Mouse (Mus musculus): Measurements from ENCODE around the gene Nol9. TPM values are rescaled to one million over a fixed set of nuclear protein-coding genes. Genes with fewer than 3 reads are reported as not detected.

The Nol9 gene
- polyA plus RNA-seq, 1 experiment, result 71.7 TPM

DNA sequence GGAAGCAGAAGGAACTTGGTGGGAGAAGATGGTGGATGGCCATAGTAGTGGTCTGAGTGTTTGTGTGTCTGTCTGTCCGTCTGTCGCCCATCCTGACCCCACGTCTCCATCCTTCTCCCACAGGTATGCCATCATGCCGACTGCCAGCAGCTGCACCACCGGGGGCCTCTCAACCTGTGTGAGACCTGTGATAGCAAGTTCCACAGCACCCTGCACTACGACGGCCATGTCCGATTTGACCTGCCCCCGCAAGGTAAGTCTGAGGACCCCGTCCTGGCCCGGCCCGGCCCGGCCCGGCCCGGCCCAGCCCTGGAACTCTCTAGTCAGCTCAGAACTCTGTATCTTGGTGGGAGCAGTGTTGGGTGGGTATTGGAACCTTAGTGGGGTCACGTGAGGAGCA is 62.8 kb downstream of the Nol9 start:
- H3K27ac ChIP-seq (ENCODE audit: insufficient read depth, low read length), result no peak overlapping the region
- 0 out of 2 replicates have a peak, but pooled peaks cover 8% of the 10 kb centered on the region for H3K36me3 ChIP-seq (ENCODE audit: control insufficient read depth, insufficient read depth, low read length, poor library complexity, severe bottlenecking)
- no peak overlapping the region for H3K4me3 ChIP-seq (ENCODE audit: low read depth, low read length)
- H3K9ac ChIP-seq (ENCODE audit: low read depth, poor library complexity, severe bottlenecking), result no peak overlapping the region
- H3K4me1 ChIP-seq (ENCODE audit: control insufficient read depth, insufficient read depth, low read length), result peaks cover 15% of the 10 kb centered on the region
- no peak for TF ChIP-seq POLR2A (IDR thresholded peaks at IDR 0.05; ENCODE audit: insufficient read depth, low read length)
- no peaks in the 10 kb centered on the region for H3K27me3 ChIP-seq (ENCODE audit: control insufficient read depth, insufficient read depth, low read length, poor library complexity, severe bottlenecking)
- no peaks in the 10 kb centered on the region for H3K9me3 ChIP-seq (replicated peaks; ENCODE audit: control insufficient read depth, insufficient read depth, low read length, poor library complexity, severe bottlenecking)

DNA sequence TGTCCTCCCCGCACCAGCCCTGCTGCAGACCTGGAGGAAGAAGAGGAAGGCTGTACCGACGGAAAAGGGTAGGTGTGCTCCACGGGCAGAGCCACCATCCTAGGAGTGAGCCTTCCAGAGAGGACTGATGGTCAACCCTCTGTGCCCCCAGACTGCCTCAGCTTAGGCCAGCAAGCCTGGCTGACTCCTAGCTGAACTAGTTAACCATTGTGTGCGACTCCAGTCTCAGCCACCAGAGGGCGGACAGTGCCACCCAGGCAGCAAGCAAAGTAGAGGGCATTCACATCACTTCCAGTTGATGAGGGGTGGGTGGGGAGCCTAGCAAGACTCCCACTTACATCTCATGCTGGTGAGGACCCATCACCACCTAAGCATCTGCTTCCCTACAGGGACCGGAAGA is 63.9 kb downstream of the Nol9 start:
- Histone ChIP-seq H3K4me1 (ENCODE audit: control insufficient read depth, insufficient read depth, low read length) (peaks cover 17% of the 10 kb centered on the region), H3K9ac (ENCODE audit: low read depth, poor library complexity, severe bottlenecking) (no peak overlapping the region), H3K36me3 (ENCODE audit: control insufficient read depth, insufficient read depth, low read length, poor library complexity, severe bottlenecking) (0 out of 2 replicates have a peak, but pooled peaks cover 8% of the 10 kb centered on the region), H3K9me3 (replicated peaks; ENCODE audit: control insufficient read depth, insufficient read depth, low read length, poor library complexity, severe bottlenecking) (no peaks in the 10 kb centered on the region), H3K4me3 (ENCODE audit: low read depth, low read length) (no peak overlapping the region), H3K27me3 (ENCODE audit: control insufficient read depth, insufficient read depth, low read length, poor library complexity, severe bottlenecking) (no peaks in the 10 kb centered on the region), H3K27ac (ENCODE audit: insufficient read depth, low read length) (no peak overlapping the region)
- TF ChIP-seq CTCF (IDR thresholded peaks at IDR 0.05; ENCODE audit: low read depth, low read length) (peak; percentile 97), POLR2A (IDR thresholded peaks at IDR 0.05; ENCODE audit: insufficient read depth, low read length) (no peak), EP300 (IDR thresholded peaks at IDR 0.05; ENCODE audit: insufficient read depth, low read depth, low read length) (no peak)

DNA sequence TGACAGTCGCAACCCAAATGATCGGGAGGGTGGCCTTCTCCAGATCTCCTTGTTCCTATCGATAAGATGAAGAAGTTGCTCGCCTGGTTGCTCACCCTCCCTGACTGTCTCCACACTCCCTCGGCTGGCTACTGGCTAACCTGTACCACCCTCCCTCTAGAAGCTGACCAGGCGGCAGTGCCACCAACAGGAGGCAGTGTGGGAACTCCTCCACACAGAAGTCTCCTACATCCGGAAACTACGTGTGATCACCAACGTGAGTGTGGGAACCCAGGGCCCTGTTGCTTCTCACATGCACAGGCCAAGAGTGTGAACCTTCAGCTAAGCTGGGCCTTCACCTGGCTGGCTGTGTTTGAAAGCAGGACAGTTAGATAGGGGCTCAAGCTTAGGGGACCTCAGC is 67.6 kb downstream of the Nol9 start:
- Histone ChIP-seq H3K36me3 (ENCODE audit: control insufficient read depth, insufficient read depth, low read length, poor library complexity, severe bottlenecking) (peaks cover 18% of the 10 kb centered on the region), H3K4me3 (ENCODE audit: low read depth, low read length) (no peak overlapping the region), H3K27me3 (ENCODE audit: control insufficient read depth, insufficient read depth, low read length, poor library complexity, severe bottlenecking) (no peaks in the 10 kb centered on the region), H3K9me3 (replicated peaks; ENCODE audit: control insufficient read depth, insufficient read depth, low read length, poor library complexity, severe bottlenecking) (no peaks in the 10 kb centered on the region), H3K9ac (ENCODE audit: low read depth, poor library complexity, severe bottlenecking) (no peak overlapping the region), H3K4me1 (ENCODE audit: control insufficient read depth, insufficient read depth, low read length) (peaks cover 6% of the 10 kb centered on the region), H3K27ac (ENCODE audit: insufficient read depth, low read length) (0 out of 2 replicates have a peak overlapping the region, but pooled peaks have one; percentile 3)
- TF ChIP-seq CTCF (IDR thresholded peaks at IDR 0.05; ENCODE audit: low read depth, low read length) (peak; percentile 53), EP300 (IDR thresholded peaks at IDR 0.05; ENCODE audit: insufficient read depth, low read depth, low read length) (no peak)

DNA sequence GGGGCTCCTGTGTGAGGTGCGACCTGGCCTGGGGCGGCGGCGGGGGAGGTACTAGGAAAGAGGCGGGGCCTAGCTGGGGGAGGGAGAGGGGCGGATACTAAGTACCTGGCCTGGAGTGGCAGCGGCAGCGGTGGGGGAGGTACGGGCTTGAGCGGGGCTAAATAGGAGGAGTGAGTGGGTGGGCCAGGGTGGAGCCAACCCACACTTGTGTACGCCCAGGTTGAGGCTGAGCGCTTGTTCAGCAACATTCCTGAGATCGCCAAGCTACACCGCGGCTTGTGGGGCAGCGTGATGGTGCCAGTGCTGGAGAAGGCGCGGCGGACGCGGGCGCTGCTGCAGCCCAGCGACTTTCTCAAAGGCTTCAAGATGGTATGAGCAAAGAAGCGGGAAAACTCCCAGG is 68.4 kb downstream of the Nol9 start:
- H3K9ac ChIP-seq (ENCODE audit: low read depth, poor library complexity, severe bottlenecking), result no peak overlapping the region
- H3K27me3 ChIP-seq (ENCODE audit: control insufficient read depth, insufficient read depth, low read length, poor library complexity, severe bottlenecking), result no peaks in the 10 kb centered on the region
- H3K4me3 ChIP-seq (ENCODE audit: low read depth, low read length), result peak overlapping the region; percentile 59
- H3K36me3 ChIP-seq (ENCODE audit: control insufficient read depth, insufficient read depth, low read length, poor library complexity, severe bottlenecking), result peaks cover 15% of the 10 kb centered on the region
- no peak for TF ChIP-seq POLR2A (IDR thresholded peaks at IDR 0.05; ENCODE audit: insufficient read depth, low read length)
- 0 out of 2 replicates have a peak, but pooled peaks have one; percentile 14 for TF ChIP-seq EP300 (IDR thresholded peaks at IDR 0.05; ENCODE audit: insufficient read depth, low read depth, low read length)
- TF ChIP-seq CTCF (IDR thresholded peaks at IDR 0.05; ENCODE audit: low read depth, low read length), result no peak
- H3K9me3 ChIP-seq (replicated peaks; ENCODE audit: control insufficient read depth, insufficient read depth, low read length, poor library complexity, severe bottlenecking), result no peaks in the 10 kb centered on the region
- no peak overlapping the region for H3K27ac ChIP-seq (ENCODE audit: insufficient read depth, low read length)
- peaks cover 6% of the 10 kb centered on the region for H3K4me1 ChIP-seq (ENCODE audit: control insufficient read depth, insufficient read depth, low read length)

DNA sequence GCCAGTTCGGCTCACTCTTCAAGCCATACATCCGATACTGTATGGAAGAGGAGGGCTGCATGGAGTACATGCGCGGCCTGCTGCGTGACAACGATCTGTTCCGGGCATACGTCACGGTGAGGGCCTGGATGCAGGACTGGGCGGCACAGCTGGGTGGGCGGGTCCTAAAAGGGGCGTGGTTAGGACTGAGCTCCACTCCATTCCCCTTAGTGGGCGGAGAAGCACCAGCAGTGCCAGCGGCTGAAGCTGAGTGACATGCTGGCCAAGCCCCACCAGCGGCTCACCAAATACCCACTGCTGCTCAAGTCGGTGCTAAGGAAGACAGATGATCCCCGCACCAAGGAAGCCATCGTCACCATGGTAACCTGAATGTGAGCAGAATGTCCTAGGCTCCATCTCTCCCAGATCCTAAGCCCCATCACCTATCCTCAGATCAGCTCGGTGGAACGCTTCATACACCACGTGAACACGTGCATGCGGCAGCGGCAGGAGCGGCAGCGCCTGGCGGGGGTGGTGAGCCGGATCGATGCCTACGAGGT is 68.9 kb downstream of the Nol9 start:
- peak overlapping the region; percentile 59 for H3K4me3 ChIP-seq (ENCODE audit: low read depth, low read length)
- H3K27ac ChIP-seq (ENCODE audit: insufficient read depth, low read length), result no peak overlapping the region
- H3K9me3 ChIP-seq (replicated peaks; ENCODE audit: control insufficient read depth, insufficient read depth, low read length, poor library complexity, severe bottlenecking), result no peaks in the 10 kb centered on the region
- peaks cover 6% of the 10 kb centered on the region for H3K4me1 ChIP-seq (ENCODE audit: control insufficient read depth, insufficient read depth, low read length)
- peaks cover 15% of the 10 kb centered on the region for H3K36me3 ChIP-seq (ENCODE audit: control insufficient read depth, insufficient read depth, low read length, poor library complexity, severe bottlenecking)
- H3K9ac ChIP-seq (ENCODE audit: low read depth, poor library complexity, severe bottlenecking), result no peak overlapping the region
- H3K27me3 ChIP-seq (ENCODE audit: control insufficient read depth, insufficient read depth, low read length, poor library complexity, severe bottlenecking), result no peaks in the 10 kb centered on the region
- TF ChIP-seq POLR2A (IDR thresholded peaks at IDR 0.05; ENCODE audit: insufficient read depth, low read length) (no peak), CTCF (IDR thresholded peaks at IDR 0.05; ENCODE audit: low read depth, low read length) (no peak), EP300 (IDR thresholded peaks at IDR 0.05; ENCODE audit: insufficient read depth, low read depth, low read length) (no peak)

DNA sequence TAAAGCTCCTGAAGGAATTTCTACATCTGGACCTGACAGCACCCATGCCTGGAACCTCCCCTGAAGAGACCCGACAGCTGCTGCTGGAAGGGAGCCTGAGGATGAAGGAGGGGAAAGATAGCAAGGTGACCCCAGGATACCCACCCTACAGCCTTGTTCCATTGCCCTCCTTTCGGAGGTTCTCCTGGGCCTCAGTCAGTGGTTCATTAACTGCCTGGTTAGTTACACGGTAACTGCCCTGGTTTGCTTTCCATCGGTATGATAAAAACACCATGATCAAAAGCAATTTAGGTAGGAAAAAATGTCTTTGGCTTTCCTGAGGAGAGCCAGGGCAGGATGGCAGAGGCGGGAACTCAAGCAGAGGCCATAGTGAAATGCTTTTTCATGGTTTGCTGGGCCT is 69.6 kb downstream of the Nol9 start:
- H3K4me1 ChIP-seq (ENCODE audit: control insufficient read depth, insufficient read depth, low read length), result peaks cover 6% of the 10 kb centered on the region
- H3K27me3 ChIP-seq (ENCODE audit: control insufficient read depth, insufficient read depth, low read length, poor library complexity, severe bottlenecking), result no peaks in the 10 kb centered on the region
- H3K9ac ChIP-seq (ENCODE audit: low read depth, poor library complexity, severe bottlenecking), result no peak overlapping the region
- peaks cover 15% of the 10 kb centered on the region for H3K36me3 ChIP-seq (ENCODE audit: control insufficient read depth, insufficient read depth, low read length, poor library complexity, severe bottlenecking)
- H3K27ac ChIP-seq (ENCODE audit: insufficient read depth, low read length), result no peak overlapping the region
- TF ChIP-seq CTCF (IDR thresholded peaks at IDR 0.05; ENCODE audit: low read depth, low read length) (no peak), POLR2A (IDR thresholded peaks at IDR 0.05; ENCODE audit: insufficient read depth, low read length) (no peak), EP300 (IDR thresholded peaks at IDR 0.05; ENCODE audit: insufficient read depth, low read depth, low read length) (no peak)
- no peak overlapping the region for H3K4me3 ChIP-seq (ENCODE audit: low read depth, low read length)
- no peaks in the 10 kb centered on the region for H3K9me3 ChIP-seq (replicated peaks; ENCODE audit: control insufficient read depth, insufficient read depth, low read length, poor library complexity, severe bottlenecking)

Data from ES-Bruce4 (cell line).